Mouse (Mus musculus): ENCODE measurements around the gene Ankrd33. TPM values are rescaled to one million over a fixed set of nuclear protein-coding genes. Genes with fewer than 3 reads are reported as not detected.

Ankrd33 gene
- total RNA-seq, 1 experiment from 2014 or later = not detected

Other genes starting within 250 kb of the Ankrd33 start
- gene Scn8a, start 245.9 kb upstream of the Ankrd33 start, total RNA-seq (2017) = not detected in 2 replicates
- gene Gm47841, start 68.4 kb upstream of the Ankrd33 start, total RNA-seq (2017) = not detected in 2 replicates
- gene Fignl2, start 37.2 kb upstream of the Ankrd33 start, total RNA-seq (2017) = not detected in 2 replicates
- gene Acvrl1, start 12.8 kb downstream of the Ankrd33 start, total RNA-seq (2017) = 0.49 and 5.8 TPM in 2 replicates
- 11.6 and 13.4 TPM in 2 replicates for gene Acvr1b, start 58.3 kb downstream of the Ankrd33 start, total RNA-seq (2017)
- 2.1 and 4.7 TPM in 2 replicates for gene Grasp, start 108.4 kb downstream of the Ankrd33 start, total RNA-seq (2017)
- 24.2 and 32.7 TPM in 2 replicates for gene Nr4a1, start 138.5 kb downstream of the Ankrd33 start, total RNA-seq (2017)
- 30.7 and 34.8 TPM in 2 replicates for gene Atg101, start 168.5 kb downstream of the Ankrd33 start, total RNA-seq (2017)
- gene 6030408B16Rik, start 177.5 kb downstream of the Ankrd33 start, total RNA-seq (2017) = 0.78 TPM in 1 of 2 replicates, not detected in the other